Mouse (Mus musculus) adrenal gland, postnatal 36 days (tissue): ENCODE results near the gene Ttc7. TPM values are rescaled to one million over a fixed set of nuclear protein-coding genes. Genes with fewer than 3 reads are reported as not detected.
A peak's percentile ranks its signal among the peaks of the same experiment; 100 is the strongest.

Experiments
- DNase-seq, 2 experiments: peaks; one replicate each; pipeline ENCODE4 v3.0.0; 2021; ENCODE audit warnings: mixed read lengths in 1 of 2
- total RNA-seq, 2 experiments: library from RNA; stranded (reverse); gene quantifications; 2 replicates each; pipeline ENCODE4 v1.2.3; 2021

Gene Ttc7
- total RNA-seq, 2 experiments from 2014 or later = 9.5 to 14.3 TPM

DNA sequence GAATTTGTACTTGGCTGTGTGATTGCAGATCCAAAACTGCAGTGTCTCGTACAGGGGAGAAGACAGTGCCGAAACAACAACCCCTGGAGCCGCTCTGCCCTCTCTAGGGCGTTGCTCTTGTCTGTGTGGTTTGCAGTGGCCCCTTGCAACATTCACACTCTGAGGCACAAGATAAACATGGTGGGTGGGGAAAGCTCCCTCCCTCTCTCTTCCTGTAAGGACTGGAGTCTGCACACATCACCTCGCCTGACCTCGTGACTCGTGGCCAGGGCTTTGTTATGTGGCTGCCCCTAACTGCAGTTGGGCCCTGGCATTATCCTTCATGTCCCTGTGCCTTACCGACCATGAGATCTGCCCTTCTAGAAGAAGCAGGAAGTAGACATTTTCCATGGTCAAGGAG, 82.6 kb downstream of the Ttc7 start:
- DNase-seq = no peak

DNA sequence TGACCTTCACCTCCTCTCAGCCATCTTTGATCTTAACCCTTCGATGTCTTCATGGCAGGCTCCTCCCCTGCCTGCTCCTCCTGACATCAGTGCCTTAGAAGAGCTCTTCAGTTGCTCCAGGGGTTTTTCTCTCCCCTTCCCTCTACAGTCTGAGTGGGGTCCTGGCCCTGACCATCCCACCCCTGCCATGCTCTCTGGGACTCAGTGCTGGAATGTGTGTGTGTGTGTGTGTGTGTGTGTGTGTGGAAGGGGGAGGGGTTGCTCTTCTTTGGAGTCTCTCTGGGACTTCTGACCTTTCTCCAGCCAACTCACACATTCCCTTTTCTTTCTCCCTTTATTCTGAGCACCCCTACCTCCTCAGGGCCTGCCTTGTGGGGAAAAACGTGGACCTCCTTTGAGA, 83.8 kb downstream of the Ttc7 start:
- no peak for DNase-seq

DNA sequence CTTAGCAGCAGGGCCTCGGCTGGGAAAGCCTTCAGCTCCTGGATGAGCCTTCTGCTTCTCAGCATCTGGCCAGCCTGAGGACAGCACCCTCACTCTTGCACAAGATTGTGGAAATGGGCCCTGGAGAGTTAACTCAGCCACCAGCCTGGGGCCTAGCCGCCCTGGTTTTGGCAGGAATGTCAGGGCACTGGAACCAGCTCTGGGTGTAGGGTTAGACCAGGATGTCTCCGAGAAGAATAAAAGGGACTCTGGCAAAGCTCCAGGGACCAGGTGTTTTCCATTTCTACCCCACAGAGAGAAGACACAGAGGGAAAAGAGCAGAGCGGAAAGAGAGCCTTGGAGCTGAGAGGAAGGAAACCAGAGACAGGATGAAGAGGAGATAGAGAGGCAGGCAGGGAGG, 84.5 kb downstream of the Ttc7 start:
- DNase-seq = peak in 1 of 2 experiments; percentile 25

DNA sequence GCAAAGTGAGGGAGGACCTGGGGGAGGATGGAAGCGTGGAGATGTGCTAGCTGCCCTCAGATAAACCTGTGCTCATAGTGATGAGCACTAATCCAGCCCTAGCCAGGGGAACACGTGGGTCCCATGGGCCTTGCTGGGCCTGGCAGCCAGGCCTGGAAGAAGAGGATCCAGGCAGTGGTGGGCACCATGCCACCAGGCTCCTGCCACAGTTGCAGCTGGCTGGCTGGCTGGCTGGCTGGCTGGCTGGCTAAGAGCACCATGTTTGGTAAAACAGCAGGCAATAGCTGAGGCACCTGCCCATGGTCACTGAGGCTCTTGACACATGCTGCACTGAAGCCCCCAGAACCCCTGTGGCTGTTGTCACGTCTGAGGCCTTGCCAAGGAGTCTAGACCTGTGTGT, 85.0 kb downstream of the Ttc7 start:
- DNase-seq = peak; percentile 33 to 77

DNA sequence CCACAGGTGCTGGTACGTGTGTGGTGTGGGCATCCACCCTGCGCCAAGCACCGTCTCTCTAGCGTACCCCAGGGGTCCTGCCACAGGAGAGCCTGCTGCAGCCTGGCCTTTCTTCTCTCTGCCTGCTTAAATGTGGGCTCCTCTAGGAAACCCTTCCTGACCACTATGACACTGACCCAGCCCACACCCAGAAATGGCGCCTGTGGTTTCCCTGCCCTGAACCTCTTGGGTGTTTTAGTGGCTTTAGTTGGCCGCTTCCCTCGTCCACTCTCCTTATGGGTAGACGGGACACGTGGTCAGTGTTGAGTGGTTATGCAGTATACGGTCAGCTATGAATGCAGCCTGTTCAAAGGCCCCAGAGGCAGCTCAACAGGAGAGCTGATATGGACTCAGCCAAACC, 85.8 kb downstream of the Ttc7 start:
- DNase-seq = no peak

DNA sequence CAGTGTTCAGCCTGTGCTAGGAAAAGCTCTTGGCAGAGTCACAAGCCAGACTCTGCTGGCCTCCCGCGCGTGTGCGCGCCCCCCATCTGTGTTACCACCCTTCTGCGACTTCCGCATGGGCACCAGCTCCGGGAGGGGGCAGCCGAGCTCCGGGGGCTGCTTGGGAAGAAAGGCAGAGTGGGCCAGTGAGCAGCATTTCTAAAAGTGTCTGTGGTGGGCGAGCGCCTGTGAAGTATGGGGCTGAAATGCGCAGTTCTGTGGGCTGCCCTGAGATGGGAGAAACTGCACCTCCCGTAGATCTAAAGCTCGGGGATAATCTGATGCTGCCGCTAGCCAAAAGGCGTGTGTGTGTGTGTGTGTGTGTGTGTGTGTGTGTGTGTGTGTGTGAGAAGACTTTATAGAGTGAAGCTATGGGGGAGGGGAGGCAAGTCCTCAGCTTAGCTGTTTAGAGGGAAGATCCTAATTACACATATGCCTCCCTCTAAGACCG, 86.6 kb downstream of the Ttc7 start:
- DNase-seq = no peak

GRCm38 (mm10) chr17:87372189-87372588, 89.5 kb downstream of the Ttc7 start:
- DNase-seq = no peak

GRCm38 (mm10) chr17:87373327-87373726, 90.6 kb downstream of the Ttc7 start:
- DNase-seq = no peak

GRCm38 (mm10) chr17:87375941-87376511, 93.3 kb downstream of the Ttc7 start:
- DNase-seq = no peak

- DNase-seq = no peak
Measured at GRCm38 (mm10) chr17:87376831-87377471, 94.3 kb downstream of the Ttc7 start.

DNA sequence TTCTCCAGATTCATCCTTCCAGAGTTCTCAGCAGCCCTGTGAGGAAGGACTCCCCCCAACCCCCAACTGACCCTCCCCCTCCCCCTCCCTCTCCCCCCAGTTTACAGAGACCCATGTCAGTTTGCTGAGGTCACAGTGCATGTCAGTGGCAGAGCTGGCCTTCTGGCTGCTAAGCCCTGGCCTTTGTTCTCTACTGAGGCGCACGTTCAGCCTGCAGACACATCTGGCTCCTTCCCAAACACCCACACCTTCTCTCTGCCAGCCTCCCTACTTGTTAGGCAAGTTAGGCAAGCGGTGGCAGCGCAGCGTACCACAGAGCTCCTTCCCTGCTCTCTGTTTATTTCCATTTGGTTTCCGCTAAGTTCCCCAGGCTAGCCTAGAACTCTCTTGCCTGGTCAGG, 94.8 kb downstream of the Ttc7 start:
- DNase-seq = peak; percentile 10 to 22

DNA sequence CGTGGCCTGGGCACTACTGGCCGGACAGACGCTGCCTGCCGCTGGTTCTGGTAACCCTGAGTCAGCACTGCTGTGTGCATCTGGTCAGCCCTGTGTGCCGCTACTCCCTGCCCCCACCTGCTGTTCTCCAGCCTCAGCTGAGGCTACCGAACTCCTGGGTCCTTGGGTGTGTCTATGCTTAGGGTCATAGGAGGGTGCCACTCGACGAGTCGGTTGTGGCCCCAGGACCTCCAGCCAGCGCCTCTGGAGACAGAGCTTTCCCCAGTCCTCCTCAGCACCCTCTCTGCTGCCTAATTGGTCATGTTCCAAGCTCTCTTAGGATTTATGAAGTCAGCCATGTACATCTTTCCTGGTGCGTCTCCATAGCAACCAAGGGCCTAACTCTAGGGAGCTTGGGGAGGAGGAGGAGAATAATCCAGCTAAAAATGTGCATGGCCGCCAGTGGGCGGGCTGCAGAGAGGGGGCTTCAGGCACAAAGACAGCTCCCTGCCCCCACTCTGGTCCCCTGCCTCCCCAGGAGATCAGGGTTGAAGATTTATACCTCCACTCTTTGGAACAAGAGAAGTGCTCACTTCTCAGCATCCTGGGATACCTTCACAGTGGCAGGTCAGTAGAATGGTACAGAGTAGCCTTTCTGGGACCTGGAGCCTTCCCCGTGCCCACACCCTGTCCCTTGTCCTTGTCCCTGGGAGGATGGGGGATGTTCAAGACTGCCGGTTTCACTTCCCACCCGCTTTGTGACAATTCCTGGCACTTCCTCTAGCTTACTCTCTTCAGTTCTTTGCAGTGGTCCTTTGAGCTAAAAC, 95.9 kb downstream of the Ttc7 start:
- peak; percentile 17 to 48 for DNase-seq

DNA sequence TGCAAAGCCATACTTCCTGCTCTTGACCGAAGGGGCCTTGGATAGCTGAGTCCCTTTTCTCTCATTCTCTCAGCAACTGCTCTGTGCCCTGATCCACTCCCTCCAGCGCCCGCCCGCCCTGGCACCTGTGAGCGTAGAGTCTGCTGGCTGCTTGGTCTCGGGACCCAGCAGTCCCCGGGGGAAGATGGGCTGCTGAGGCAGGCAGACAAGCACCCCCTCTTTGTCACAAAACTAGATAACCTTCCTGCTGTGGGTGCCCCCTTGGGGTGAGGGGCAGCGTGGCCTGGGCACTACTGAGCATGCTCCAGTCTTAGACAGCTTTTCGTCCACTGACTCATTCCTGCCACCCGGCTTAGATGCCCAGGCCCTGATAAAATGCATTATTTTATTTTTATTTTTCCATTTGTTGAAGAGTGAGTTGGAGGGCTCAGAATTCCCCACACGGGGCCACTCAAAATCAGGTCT, 96.5 kb downstream of the Ttc7 start:
- DNase-seq = no peak

DNA sequence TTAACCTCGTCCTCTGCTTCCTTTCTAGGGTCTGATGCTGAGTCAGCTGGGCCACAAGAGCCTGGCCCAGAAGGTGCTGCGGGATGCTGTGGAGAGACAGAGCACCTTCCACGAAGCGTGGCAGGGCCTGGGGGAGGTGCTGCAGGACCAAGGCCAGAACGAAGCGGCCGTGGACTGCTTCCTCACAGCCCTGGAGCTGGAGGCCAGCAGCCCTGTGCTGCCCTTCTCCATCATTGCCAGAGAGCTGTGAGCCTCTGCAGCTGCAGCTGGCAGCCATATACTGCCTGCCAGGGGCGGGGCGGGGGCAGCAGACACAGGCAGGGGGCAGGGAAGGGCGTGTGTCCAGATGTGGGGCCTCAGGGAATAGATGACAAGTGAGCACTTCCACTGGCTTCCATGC, 97.1 kb downstream of the Ttc7 start:
- DNase-seq = peak; percentile 23 to 26

DNA sequence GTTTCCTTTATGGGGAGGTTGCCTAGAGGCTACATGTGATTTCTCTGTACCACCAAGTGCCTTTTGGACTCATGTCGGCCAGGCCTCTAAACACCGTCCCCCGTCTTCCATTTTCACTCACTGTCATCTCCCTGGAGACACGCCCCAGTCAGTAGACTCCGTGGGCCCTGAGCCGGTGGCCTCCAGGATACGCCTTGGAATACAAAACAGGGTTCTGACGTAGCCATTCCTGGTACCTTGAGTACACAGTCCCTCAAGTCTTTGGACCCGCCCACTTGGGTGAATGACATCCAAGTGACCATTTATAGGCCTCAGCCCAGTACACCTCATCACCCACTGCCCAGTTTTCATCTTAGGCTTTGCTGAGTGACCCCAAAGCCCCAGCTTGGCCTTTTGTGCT, 98.0 kb downstream of the Ttc7 start:
- DNase-seq = no peak

GRCm38 (mm10) chr17:87385835-87386234, 103.1 kb downstream of the Ttc7 start:
- DNase-seq = no peak

- DNase-seq = peak; percentile 23 to 26
Measured at GRCm38 (mm10) chr17:87387068-87387467, 104.4 kb downstream of the Ttc7 start.

GRCm38 (mm10) chr17:87391242-87391641, 108.6 kb downstream of the Ttc7 start:
- peak; percentile 15 to 38 for DNase-seq

DNA sequence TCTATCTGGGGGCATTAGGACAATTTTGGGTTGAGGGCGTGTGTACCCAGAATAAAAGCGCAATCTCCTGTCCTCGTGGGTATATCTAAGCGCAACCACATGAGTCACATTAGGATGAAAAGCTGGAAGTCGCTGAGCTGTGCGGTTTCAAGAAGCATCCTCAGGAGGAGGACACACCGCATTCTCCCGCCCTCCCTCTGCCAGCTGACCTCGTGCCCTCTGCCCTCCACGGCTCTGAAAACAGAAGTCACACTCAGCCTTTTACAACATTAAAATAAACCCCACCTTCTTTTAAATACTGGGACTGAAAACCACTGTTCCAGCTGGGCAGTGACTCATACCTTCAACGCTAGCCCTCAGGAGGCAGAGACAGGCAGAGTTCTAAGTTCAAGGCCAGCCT, 114.4 kb downstream of the Ttc7 start:
- no peak for DNase-seq

DNA sequence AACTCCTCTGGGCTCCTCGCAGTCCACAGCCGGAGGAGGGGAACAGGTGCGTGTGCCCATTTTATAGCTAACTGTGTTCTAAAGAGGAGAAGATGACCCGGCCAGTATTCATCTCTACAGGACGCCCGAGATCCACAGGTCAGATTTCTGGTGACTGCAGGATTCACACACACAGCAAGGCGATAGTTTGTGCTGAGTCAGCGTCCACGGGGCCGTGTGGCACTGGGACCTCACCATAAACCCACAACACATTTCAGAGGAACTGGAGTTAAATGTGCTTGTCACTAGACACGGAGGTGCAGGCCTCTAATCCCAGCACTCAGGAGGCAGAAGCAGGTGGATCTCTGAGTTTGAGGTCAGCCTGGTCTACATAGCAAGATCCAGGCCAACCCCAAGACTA, 119.8 kb downstream of the Ttc7 start:
- no peak for DNase-seq

DNA sequence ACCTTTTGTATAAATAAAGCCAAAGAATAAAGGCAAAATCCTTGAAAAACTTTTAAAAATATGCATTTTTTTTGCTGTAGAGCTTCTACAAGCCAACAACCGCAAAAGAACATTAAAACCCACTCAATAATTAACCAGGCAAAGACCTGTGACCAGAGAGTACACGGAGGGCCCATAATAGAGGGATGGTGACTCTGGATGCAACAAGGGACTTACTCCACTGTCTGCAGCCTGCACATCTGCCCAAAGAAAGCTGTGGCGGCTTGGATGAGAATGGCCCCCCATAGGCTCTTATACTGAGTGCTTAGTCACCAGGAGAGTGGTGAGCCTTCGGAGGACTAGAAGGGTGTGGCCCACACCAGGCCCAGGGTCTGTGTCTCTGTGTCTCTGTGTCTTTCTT, 120.8 kb downstream of the Ttc7 start:
- DNase-seq = no peak

GRCm38 (mm10) chr17:87405576-87405975, 122.9 kb downstream of the Ttc7 start:
- DNase-seq = no peak

GRCm38 (mm10) chr17:87406646-87407045, 124.0 kb downstream of the Ttc7 start:
- DNase-seq = no peak
